Mouse (Mus musculus) neural tube, embryonic 14.5 days (tissue): ENCODE data around the gene Slc24a3. TPM values are rescaled to one million over a fixed set of nuclear protein-coding genes. Genes with fewer than 3 reads are reported as not detected.

ENCODE experiments used
- ATAC-seq: fragments of 200-750 bp; cut with Nextera tagmentation; 2 replicates; pipeline ENCODE4 v1.8.0; 2017; ENCODE audit warnings: low read depth, mild to moderate bottlenecking, moderate TSS enrichment, moderate library complexity
- H3K27ac ChIP-seq: fragments of 300-500 bp; sonication (generic); 2 replicates; pipeline ENCODE4 v1.5.1; 2014; ENCODE audit warnings: low read depth, mild to moderate bottlenecking, control low read depth, low read length, moderate library complexity, mixed read lengths
- H3K27me3 ChIP-seq: fragments of 300-500 bp; sonication (generic); 2 replicates; pipeline ENCODE4 v1.6.1; 2014; ENCODE audit warnings: low read length; ENCODE audit not compliant: control insufficient read depth, insufficient read depth
- H3K36me3 ChIP-seq: fragments of 300-500 bp; sonication (generic); 2 replicates; pipeline ENCODE4 v1.6.1; 2014; ENCODE audit warnings: low read length, mixed read lengths; ENCODE audit not compliant: control insufficient read depth, insufficient read depth
- H3K4me1 ChIP-seq: fragments of 300-500 bp; sonication (generic); 2 replicates; pipeline ENCODE4 v1.6.1; 2014; ENCODE audit warnings: low read length; ENCODE audit not compliant: control insufficient read depth, insufficient read depth
- H3K4me2 ChIP-seq: fragments of 300-500 bp; sonication (generic); 2 replicates; pipeline ENCODE4 v1.6.1; 2014; ENCODE audit warnings: mild to moderate bottlenecking, low read depth, low read length, control low read depth
- H3K4me3 ChIP-seq: fragments of 300-500 bp; sonication (generic); 2 replicates; pipeline ENCODE4 v1.5.1; 2014; ENCODE audit warnings: low read depth, low read length, control low read depth, mixed read lengths
- H3K9ac ChIP-seq: fragments of 300-500 bp; sonication (generic); replicated peaks from 2 replicates; pipeline ENCODE4 v1.6.1; 2014; ENCODE audit warnings: low read depth, mild to moderate bottlenecking, control low read depth, low read length, mixed read lengths
- H3K9me3 ChIP-seq: fragments of 300-500 bp; sonication (generic); 2 replicates; pipeline ENCODE4 v1.6.1; 2016; ENCODE audit warnings: low read length; ENCODE audit not compliant: control insufficient read depth
- WGBS: fragments of 180-500 bp; shearing (Covaris S2); extraction: QIAGEN DNeasy Blood & Tissue Kit; methylation state at CpG from one replicate; pipeline ENCODE4 v1.1.7; 2014; 5-methylcytosine and 5-hydroxymethylcytosine counted together
- polyA plus RNA-seq: library from polyadenylated mRNA; unstranded; fragments of >200 nt; fragmentation: Nextera tagmentation; extraction: Ambion mirVana; gene quantifications from 2 replicates; pipeline ENCODE4 v1.2.1, GENCODE M21; 2014

Gene Slc24a3
- polyA plus RNA-seq, 1 experiment from 2014 or later: 31.2 TPM

DNA sequence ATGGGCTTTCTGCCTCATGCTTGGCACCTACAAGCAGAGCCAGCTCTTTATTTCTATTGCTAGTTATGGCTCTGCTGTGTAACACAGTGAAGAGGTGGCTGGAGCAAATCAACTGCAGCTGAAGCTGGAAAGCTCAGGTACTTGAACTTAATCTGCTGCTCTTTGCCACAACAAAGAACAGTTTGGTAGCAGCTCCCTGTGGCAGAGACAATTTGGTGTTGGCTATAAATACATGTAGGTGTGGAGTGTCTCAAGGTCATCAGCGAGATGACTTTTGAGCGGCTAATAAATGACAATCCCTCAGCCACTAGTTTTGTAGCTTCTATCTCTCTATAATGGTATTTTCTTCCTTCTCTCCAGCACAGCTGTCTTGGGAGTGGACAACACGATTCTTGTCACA lies 217.7 kb downstream of the Slc24a3 start:
- Histone ChIP-seq H3K36me3 (no peaks in the 10 kb centered on the region), H3K27me3 (no peaks in the 10 kb centered on the region), H3K9ac (no peak overlapping the region), H3K4me2 (no peak overlapping the region), H3K27ac (no peak overlapping the region), H3K9me3 (no peaks in the 10 kb centered on the region), H3K4me3 (no peak overlapping the region), H3K4me1 (no peaks in the 10 kb centered on the region)
- ATAC-seq: no peak
- 90% methylated on average over 3 of the region's 3 CpGs for WGBS

- H3K4me2 ChIP-seq: no peak overlapping the region
- no peaks in the 10 kb centered on the region for H3K27me3 ChIP-seq
- no peak overlapping the region for H3K4me3 ChIP-seq
- no peak overlapping the region for H3K9ac ChIP-seq
- H3K9me3 ChIP-seq: no peaks in the 10 kb centered on the region
- ATAC-seq: no peak
- no peaks in the 10 kb centered on the region for H3K36me3 ChIP-seq
- H3K4me1 ChIP-seq: no peaks in the 10 kb centered on the region
- no peak overlapping the region for H3K27ac ChIP-seq
- 59% methylated on average over 1 of the region's 1 CpGs for WGBS
These were observed 218.2 kb downstream of the Slc24a3 start for GRCm38 (mm10) chr2:145385773-145386172.

DNA sequence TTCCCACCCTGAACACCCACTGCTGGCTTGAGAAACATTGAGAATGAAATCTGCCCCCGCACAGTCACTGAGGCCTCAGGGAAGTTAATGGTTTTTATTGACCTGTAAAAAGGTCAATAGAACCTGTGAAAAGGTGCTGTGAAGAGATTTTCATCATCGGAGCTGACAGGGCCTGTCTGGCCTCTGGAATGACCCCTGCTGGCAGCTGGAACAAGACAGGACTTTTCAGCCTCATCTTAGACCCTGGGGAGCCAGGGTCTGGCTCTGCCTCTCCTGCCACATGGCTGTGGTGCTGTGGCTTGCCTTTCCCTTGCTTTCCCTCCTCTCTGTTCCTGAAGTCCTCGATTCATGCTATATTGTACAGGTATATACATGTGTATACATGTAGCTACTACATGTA lies 228.2 kb downstream of the Slc24a3 start:
- Histone ChIP-seq H3K4me1 (peaks cover 6% of the 10 kb centered on the region; the same call in 1 of the 2 replicates), H3K27ac (no peak overlapping the region), H3K27me3 (no peaks in the 10 kb centered on the region), H3K4me2 (no peak overlapping the region), H3K36me3 (no peaks in the 10 kb centered on the region), H3K9ac (no peak overlapping the region), H3K4me3 (no peak overlapping the region), H3K9me3 (no peaks in the 10 kb centered on the region)
- WGBS: 52% methylated on average over 3 of the region's 3 CpGs
- no peak for ATAC-seq

DNA sequence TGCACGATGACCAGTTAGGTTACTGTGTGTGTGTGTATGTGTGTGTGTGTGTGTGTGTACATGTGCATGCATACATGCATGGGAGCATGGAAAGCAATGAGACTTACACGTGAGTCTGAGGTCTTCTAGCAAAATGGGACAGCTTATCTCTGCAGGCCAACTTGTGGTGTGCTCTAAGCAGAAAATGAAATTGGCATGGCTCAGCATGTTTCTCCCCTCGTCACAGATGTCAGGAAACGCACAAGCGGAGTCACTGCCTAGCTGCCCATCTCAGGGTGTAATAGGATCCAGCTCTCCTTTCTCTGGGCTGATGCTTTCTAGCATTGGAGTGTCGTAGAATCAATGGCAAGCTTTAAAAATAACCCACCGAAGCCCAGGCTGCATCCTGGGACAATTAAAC lies 229.0 kb downstream of the Slc24a3 start:
- peaks cover 6% of the 10 kb centered on the region; the same call in 1 of the 2 replicates for H3K4me1 ChIP-seq
- H3K4me2 ChIP-seq: no peak overlapping the region
- WGBS: 47% methylated on average over 7 of the region's 7 CpGs
- H3K27me3 ChIP-seq: no peaks in the 10 kb centered on the region
- H3K36me3 ChIP-seq: no peaks in the 10 kb centered on the region
- no peak overlapping the region for H3K4me3 ChIP-seq
- no peak overlapping the region for H3K27ac ChIP-seq
- no peaks in the 10 kb centered on the region for H3K9me3 ChIP-seq
- no peak overlapping the region for H3K9ac ChIP-seq
- no peak for ATAC-seq

GRCm38 (mm10) chr2:145397456-145398206 lies 230.1 kb downstream of the Slc24a3 start:
- no peak for ATAC-seq
- no peaks in the 10 kb centered on the region for H3K27me3 ChIP-seq

DNA sequence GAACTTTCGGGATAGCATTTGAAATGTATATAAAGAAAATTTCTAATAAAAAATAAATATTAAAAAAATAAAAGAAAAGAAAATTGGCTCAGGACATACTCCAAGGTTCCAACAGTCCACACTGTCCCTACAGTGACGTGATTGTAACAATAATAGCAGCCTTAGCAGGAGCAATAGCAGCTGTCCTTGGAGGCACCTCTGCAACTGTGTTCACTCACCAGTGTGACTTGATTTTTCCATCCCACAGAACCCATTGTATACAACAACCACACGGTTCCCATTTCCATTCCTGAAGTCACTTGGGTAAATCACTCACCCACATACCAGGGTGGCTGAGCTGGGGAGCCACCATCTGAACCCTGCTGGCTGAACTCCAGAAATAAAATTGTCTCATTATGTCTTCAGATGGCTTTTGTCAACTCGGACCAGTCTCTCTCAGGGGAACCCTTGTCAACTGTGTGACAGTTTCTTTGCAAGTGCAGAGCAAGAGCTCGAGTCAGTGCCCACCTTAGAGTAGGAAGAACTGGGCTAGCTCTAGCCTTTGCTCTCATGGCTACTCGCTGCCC lies 233.8 kb downstream of the Slc24a3 start:
- no peak overlapping the region for H3K4me3 ChIP-seq
- WGBS: 38% methylated on average over 6 of the region's 6 CpGs
- no peaks in the 10 kb centered on the region for H3K9me3 ChIP-seq
- H3K36me3 ChIP-seq: no peaks in the 10 kb centered on the region
- H3K4me1 ChIP-seq: peaks cover 11% of the 10 kb centered on the region
- no peak for ATAC-seq
- H3K4me2 ChIP-seq: no peak overlapping the region
- H3K27me3 ChIP-seq: no peaks in the 10 kb centered on the region
- H3K27ac ChIP-seq: no peak overlapping the region
- no peak overlapping the region for H3K9ac ChIP-seq

More at GRCm38 (mm10) chr2:145397456-145398206, 230.1 kb downstream of the Slc24a3 start:
- Histone ChIP-seq H3K9me3 (no peaks in the 10 kb centered on the region), H3K4me1 (peaks cover 6% of the 10 kb centered on the region; the same call in 1 of the 2 replicates), H3K36me3 (no peaks in the 10 kb centered on the region), H3K9ac (no peak overlapping the region), H3K4me2 (no peak overlapping the region), H3K27ac (no peak overlapping the region), H3K4me3 (no peak overlapping the region)
- WGBS: 33% methylated on average over 10 of the region's 10 CpGs

DNA sequence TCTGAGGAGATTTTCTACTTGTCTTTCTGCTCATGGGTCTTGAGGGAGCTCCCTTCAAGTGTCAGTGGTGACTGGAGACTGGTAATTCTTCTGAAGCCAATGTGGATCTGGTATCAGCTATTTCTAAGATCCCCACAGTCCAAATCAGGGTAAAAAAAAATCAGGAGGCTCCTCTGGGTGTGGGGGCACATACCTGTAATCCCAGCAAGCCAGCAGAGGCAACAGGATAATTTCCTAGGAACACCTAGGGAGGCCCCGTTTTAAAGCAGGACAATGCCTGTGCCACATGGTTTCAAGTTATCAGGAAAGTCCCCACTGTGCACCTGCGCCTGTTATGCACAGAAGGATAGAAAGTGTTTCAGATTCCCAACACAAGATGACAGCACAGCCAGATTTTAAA lies 234.4 kb downstream of the Slc24a3 start:
- Histone ChIP-seq H3K4me2 (no peak overlapping the region), H3K4me3 (no peak overlapping the region), H3K4me1 (peaks cover 9% of the 10 kb centered on the region), H3K9me3 (no peaks in the 10 kb centered on the region), H3K27me3 (no peaks in the 10 kb centered on the region), H3K36me3 (no peaks in the 10 kb centered on the region), H3K9ac (no peak overlapping the region), H3K27ac (no peak overlapping the region)
- 77% methylated on average over 2 of the region's 2 CpGs for WGBS
- no peak for ATAC-seq

GRCm38 (mm10) chr2:145404818-145405531 lies 237.4 kb downstream of the Slc24a3 start:
- Histone ChIP-seq H3K4me3 (no peak overlapping the region), H3K4me1 (peaks cover 5% of the 10 kb centered on the region), H3K4me2 (no peak overlapping the region), H3K9me3 (no peaks in the 10 kb centered on the region), H3K27me3 (no peaks in the 10 kb centered on the region), H3K36me3 (no peaks in the 10 kb centered on the region), H3K27ac (no peak overlapping the region), H3K9ac (no peak overlapping the region)
- ATAC-seq: peak; percentile 68
- WGBS: 11% methylated on average over 11 of the region's 11 CpGs

DNA sequence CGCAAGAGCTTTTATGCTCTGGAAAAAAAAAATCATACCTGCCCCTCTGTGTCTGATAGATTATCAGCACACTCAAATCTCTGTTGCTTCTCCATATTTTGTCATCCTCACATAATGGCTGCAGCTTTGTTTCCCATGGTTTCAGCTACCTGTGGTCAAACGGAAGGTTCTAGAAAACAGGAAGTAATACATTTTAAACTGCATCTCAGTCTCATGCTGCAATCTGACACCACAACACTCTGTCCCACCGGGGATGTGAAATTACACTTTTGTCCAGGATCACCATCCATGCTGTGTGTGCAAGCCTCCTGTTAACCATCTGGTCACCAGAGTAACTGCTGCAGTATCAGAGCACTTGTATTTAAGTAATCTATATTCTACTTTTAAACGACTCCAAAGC lies 238.2 kb downstream of the Slc24a3 start:
- 30% methylated on average over 4 of the region's 4 CpGs for WGBS
- no peak for ATAC-seq

More for the DNA sequence above, 238.2 kb downstream of the Slc24a3 start:
- H3K36me3 ChIP-seq: no peaks in the 10 kb centered on the region
- no peak overlapping the region for H3K4me2 ChIP-seq
- no peaks in the 10 kb centered on the region for H3K9me3 ChIP-seq
- H3K27ac ChIP-seq: no peak overlapping the region
- H3K4me3 ChIP-seq: no peak overlapping the region
- no peak overlapping the region for H3K9ac ChIP-seq
- peaks cover 5% of the 10 kb centered on the region for H3K4me1 ChIP-seq
- H3K27me3 ChIP-seq: no peaks in the 10 kb centered on the region
